Mouse (Mus musculus): ENCODE data around the gene 2010111I01Rik.

DNA sequence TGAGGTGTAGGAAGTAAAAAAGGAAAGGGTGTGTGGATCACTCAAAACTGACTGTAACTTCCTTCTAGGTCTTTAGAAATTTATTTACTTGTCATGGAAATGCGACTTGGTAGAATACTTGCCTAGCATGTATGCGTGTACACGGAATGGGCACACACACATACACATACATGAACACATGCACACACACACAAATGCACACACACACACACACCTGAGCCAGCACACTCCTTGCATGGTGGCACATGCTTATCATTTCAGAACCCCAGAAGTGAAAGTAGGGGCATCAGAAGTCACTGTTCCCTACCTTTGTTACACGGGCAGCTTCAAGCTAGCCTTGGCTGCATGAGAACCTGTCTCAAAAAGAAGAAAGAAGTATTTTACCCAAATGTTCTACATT is 311.7 kb downstream of the 2010111I01Rik start:
- TF ChIP-seq CTCF (IDR thresholded peaks at IDR 0.05; ENCODE audit: low read depth, low read length) (no peak), POLR2A (IDR thresholded peaks at IDR 0.05; ENCODE audit: borderline replicate concordance, low read depth, low read length) (no peak)

Data from bone marrow macrophage, adult 2 months (primary cell).